Mouse (Mus musculus): ENCODE measurements around the gene Max. TPM values are rescaled to one million over a fixed set of nuclear protein-coding genes. Genes with fewer than 3 reads are reported as not detected.

Gene Max
- total RNA-seq, 2 experiments from 2014 or later: 79.3 to 81.0 TPM

- intact Hi-C loops (cut with DNase I): no loop called here
- Histone ChIP-seq H3K4me3 (no peak overlapping the region), H3K27ac (peak overlapping the region; percentile 4; the same call in 1 of the 2 replicates)
- TF ChIP-seq CTCF (IDR thresholded peaks at IDR 0.05): no peak
- DNase-seq (ENCODE audit: extremely low spot score in 1 of 2, low spot score in 2 of 2): no peak
Observed at GRCm38 (mm10) chr12:76953750-76954363, 8.1 kb downstream of the Max start.

GRCm38 (mm10) chr12:76950330-76950729, 11.7 kb downstream of the Max start:
- intact Hi-C loops (cut with DNase I): no loop called here
- no peak for TF ChIP-seq CTCF (IDR thresholded peaks at IDR 0.05)
- DNase-seq (ENCODE audit: extremely low spot score in 1 of 2, low spot score in 2 of 2): no peak
- Histone ChIP-seq H3K4me3 (no peak overlapping the region), H3K27ac (no peak overlapping the region)

GRCm38 (mm10) chr12:76948781-76949180, 13.2 kb downstream of the Max start:
- intact Hi-C loops (cut with DNase I): no loop called here
- no peak overlapping the region for H3K4me3 ChIP-seq
- no peak for DNase-seq (ENCODE audit: extremely low spot score in 1 of 2, low spot score in 2 of 2)
- H3K27ac ChIP-seq: no peak overlapping the region
- no peak for TF ChIP-seq CTCF (IDR thresholded peaks at IDR 0.05)

GRCm38 (mm10) chr12:76948185-76948584, 13.8 kb downstream of the Max start:
- no peak for DNase-seq (ENCODE audit: extremely low spot score in 1 of 2, low spot score in 2 of 2)
- intact Hi-C loops (cut with DNase I): no loop called here
- Histone ChIP-seq H3K27ac (no peak overlapping the region), H3K4me3 (no peak overlapping the region)
- TF ChIP-seq CTCF (IDR thresholded peaks at IDR 0.05): no peak

- no peak overlapping the region for H3K27ac ChIP-seq
- no peak overlapping the region for H3K4me3 ChIP-seq
- intact Hi-C loops (cut with DNase I): no loop called here
- TF ChIP-seq CTCF (IDR thresholded peaks at IDR 0.05): no peak
- no peak for DNase-seq (ENCODE audit: extremely low spot score in 1 of 2, low spot score in 2 of 2)
Observed at GRCm38 (mm10) chr12:76947487-76947886, 14.5 kb downstream of the Max start.

- no peak overlapping the region; the same call in 1 of the 2 replicates for H3K27ac ChIP-seq
- no peak overlapping the region for H3K4me3 ChIP-seq
- DNase-seq (ENCODE audit: extremely low spot score in 1 of 2, low spot score in 2 of 2): no peak
- TF ChIP-seq CTCF (IDR thresholded peaks at IDR 0.05): no peak
- intact Hi-C loops (cut with DNase I): no loop called here
Observed at GRCm38 (mm10) chr12:76943466-76943865, 18.5 kb downstream of the Max start.

- DNase-seq (ENCODE audit: extremely low spot score in 1 of 2, low spot score in 2 of 2): no peak
- peak overlapping the region; percentile 55 for H3K27ac ChIP-seq
- no peak for TF ChIP-seq CTCF (IDR thresholded peaks at IDR 0.05)
- H3K4me3 ChIP-seq: no peak overlapping the region
- intact Hi-C loops (cut with DNase I): no loop called here
Observed at GRCm38 (mm10) chr12:76943046-76943445, 19.0 kb downstream of the Max start.

GRCm38 (mm10) chr12:76942476-76942875, 19.5 kb downstream of the Max start:
- intact Hi-C loops (cut with DNase I): no loop called here
- DNase-seq (ENCODE audit: extremely low spot score in 1 of 2, low spot score in 2 of 2): no peak
- Histone ChIP-seq H3K27ac (peak overlapping the region; percentile 55), H3K4me3 (no peak overlapping the region)
- no peak for TF ChIP-seq CTCF (IDR thresholded peaks at IDR 0.05)

GRCm38 (mm10) chr12:76941524-76941923, 20.5 kb downstream of the Max start:
- TF ChIP-seq CTCF (IDR thresholded peaks at IDR 0.05): no peak; the same call in 1 of the 2 replicates
- DNase-seq (ENCODE audit: extremely low spot score in 1 of 2, low spot score in 2 of 2): no peak
- intact Hi-C loops (cut with DNase I): no loop called here
- Histone ChIP-seq H3K4me3 (no peak overlapping the region), H3K27ac (no peak overlapping the region)

GRCm38 (mm10) chr12:76938013-76938412, 24.0 kb downstream of the Max start:
- H3K4me3 ChIP-seq: no peak overlapping the region
- intact Hi-C loops (cut with DNase I): no loop called here
- H3K27ac ChIP-seq: no peak overlapping the region
- no peak for DNase-seq (ENCODE audit: extremely low spot score in 1 of 2, low spot score in 2 of 2)
- no peak for TF ChIP-seq CTCF (IDR thresholded peaks at IDR 0.05)

GRCm38 (mm10) chr12:76936211-76936610, 25.8 kb downstream of the Max start:
- Histone ChIP-seq H3K27ac (no peak overlapping the region), H3K4me3 (no peak overlapping the region)
- no peak for DNase-seq (ENCODE audit: extremely low spot score in 1 of 2, low spot score in 2 of 2)
- TF ChIP-seq CTCF (IDR thresholded peaks at IDR 0.05): no peak
- intact Hi-C loops (cut with DNase I): no loop called here

GRCm38 (mm10) chr12:76934438-76934837, 27.6 kb downstream of the Max start:
- no peak overlapping the region for H3K4me3 ChIP-seq
- no peak for DNase-seq (ENCODE audit: extremely low spot score in 1 of 2, low spot score in 2 of 2)
- TF ChIP-seq CTCF (IDR thresholded peaks at IDR 0.05): no peak
- no peak overlapping the region for H3K27ac ChIP-seq
- intact Hi-C loops (cut with DNase I): no loop called here

GRCm38 (mm10) chr12:76932688-76933060, 29.3 kb downstream of the Max start:
- Histone ChIP-seq H3K27ac (no peak overlapping the region), H3K4me3 (no peak overlapping the region)
- DNase-seq (ENCODE audit: extremely low spot score in 1 of 2, low spot score in 2 of 2): no peak
- intact Hi-C loops (cut with DNase I): no loop called here
- no peak for TF ChIP-seq CTCF (IDR thresholded peaks at IDR 0.05)

All from left cerebral cortex, adult 2 months (tissue).